Mouse (Mus musculus) liver, adult 2 months (tissue): ENCODE measurements around the gene Rubcnl. TPM values are rescaled to one million over a fixed set of nuclear protein-coding genes. Genes with fewer than 3 reads are reported as not detected.

ENCODE experiments used
- DNase-seq: peaks from one replicate; pipeline ENCODE4 v3.0.0-alpha.2; 2011; ENCODE audit warnings: low read depth, low spot score; ENCODE audit errors: extremely low read depth
- H3K27ac ChIP-seq: fragments of 200-500 bp; replicated peaks from 2 replicates; pipeline ENCODE4 v1.5.1; 2012; ENCODE audit warnings: low read depth, mild to moderate bottlenecking, control low read depth, inconsistent platforms, low read length; ENCODE audit not compliant: insufficient read depth
- H3K27me3 ChIP-seq: fragments of 200-500 bp; 2 replicates; pipeline ENCODE4 v1.6.1; 2012; ENCODE audit warnings: mild to moderate bottlenecking, moderate library complexity, low read length, inconsistent platforms; ENCODE audit not compliant: control insufficient read depth, insufficient read depth
- H3K36me3 ChIP-seq: fragments of 200-500 bp; 2 replicates; pipeline ENCODE4 v1.6.1; 2012; ENCODE audit warnings: low read length, inconsistent platforms; ENCODE audit not compliant: control insufficient read depth, insufficient read depth
- H3K4me1 ChIP-seq: fragments of 200-500 bp; 2 replicates; pipeline ENCODE4 v1.6.1; 2011; ENCODE audit warnings: low read length; ENCODE audit not compliant: control insufficient read depth, insufficient read depth
- H3K4me3 ChIP-seq: fragments of 200-500 bp; 2 replicates; pipeline ENCODE4 v1.5.1; 2011; ENCODE audit warnings: low read depth, mild to moderate bottlenecking, control low read depth, low read length, moderate library complexity; ENCODE audit not compliant: insufficient read depth
- H3K79me2 ChIP-seq: fragments of 200-500 bp; 2 replicates; pipeline ENCODE4 v1.6.1; 2012; ENCODE audit warnings: inconsistent platforms, mild to moderate bottlenecking, low read length, moderate library complexity; ENCODE audit not compliant: control insufficient read depth, insufficient read depth
- H3K9ac ChIP-seq: fragments of 200-500 bp; 2 replicates; pipeline ENCODE4 v1.6.1; 2012; ENCODE audit warnings: low read depth, mild to moderate bottlenecking, control low read depth, inconsistent platforms, low read length
- CTCF ChIP-seq: fragments of 200-500 bp; IDR thresholded peaks from 2 replicates; pipeline ENCODE4 v1.5.1; 2011; ENCODE audit warnings: low read depth, low read length, control low read depth
- POLR2A ChIP-seq: fragments of 200-500 bp; IDR thresholded peaks from 2 replicates; pipeline ENCODE4 v1.6.1; 2011; ENCODE audit warnings: low read length, control low read depth; ENCODE audit not compliant: insufficient read depth; ENCODE audit errors: extremely low read depth
- WGBS: fragments of 180-500 bp; shearing (Covaris S2); methylation state at CpG from one replicate; pipeline ENCODE4 v1.1.7; 2018; 5-methylcytosine and 5-hydroxymethylcytosine counted together
- polyA plus RNA-seq: library from polyadenylated mRNA; depleted of rRNA; stranded (reverse); fragments of >200 nt; gene quantifications from 2 replicates; pipeline ENCODE4 v1.2.3, GENCODE M21; 2012
- total RNA-seq: library from RNA; depleted of rRNA; stranded (reverse); fragments of >200 nt; gene quantifications from 2 replicates; pipeline ENCODE4 v1.2.3, GENCODE M21; 2014

The Rubcnl gene
- total and polyA plus RNA-seq, 2 experiments, result 0.21 to 1.1 TPM

DNA sequence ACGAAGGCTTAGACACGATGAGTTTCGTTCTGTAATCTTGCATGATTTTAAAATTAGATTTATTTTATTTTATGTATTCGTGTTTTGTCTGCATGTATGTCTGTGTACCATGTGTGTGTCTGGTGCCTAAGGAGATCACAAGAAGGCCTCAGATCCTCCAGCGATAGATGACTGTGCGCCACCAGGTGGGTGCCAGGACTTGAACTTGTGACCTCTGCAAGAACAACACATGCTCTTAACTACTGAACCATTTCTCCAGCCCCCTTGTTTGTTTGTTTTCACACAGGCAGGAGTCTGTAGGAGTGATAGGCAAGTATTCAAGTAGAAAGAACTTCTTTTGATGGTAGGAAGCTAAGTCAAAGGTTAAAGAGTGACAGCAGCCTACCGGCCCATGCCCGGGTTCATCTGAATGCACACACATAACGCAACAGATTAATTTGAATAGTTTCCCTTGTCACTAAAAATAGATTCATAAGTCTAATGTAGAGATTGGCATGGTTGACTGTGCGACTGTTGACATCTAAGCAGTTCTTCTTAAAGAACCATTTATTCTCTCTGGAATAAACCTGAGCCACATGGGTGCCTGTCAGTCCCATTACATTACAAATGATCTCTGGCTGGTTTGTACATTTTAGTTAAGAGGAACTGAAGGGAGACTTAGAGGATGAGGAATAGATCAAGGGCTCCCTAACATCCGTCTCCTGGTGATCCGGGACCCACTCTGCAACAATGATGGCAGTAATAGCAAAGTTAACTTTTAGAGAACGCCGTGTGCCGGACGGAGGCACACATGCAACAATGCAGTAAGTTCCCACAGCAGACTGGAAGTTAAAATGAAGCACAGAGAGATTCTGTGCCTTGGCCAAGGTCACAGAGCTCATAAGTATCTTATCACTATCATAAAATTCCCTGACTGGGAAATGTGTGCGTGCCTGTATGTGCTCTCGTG is 2.3 kb downstream of the Rubcnl start:
- H3K27ac ChIP-seq, result no peak overlapping the region
- 88% methylated on average over 18 of the region's 18 CpGs for WGBS
- no peak overlapping the region; the same call in 1 of the 2 replicates for H3K4me3 ChIP-seq
- no peaks in the 10 kb centered on the region for H3K4me1 ChIP-seq
- H3K79me2 ChIP-seq, result no peaks in the 10 kb centered on the region
- no peaks in the 10 kb centered on the region for H3K27me3 ChIP-seq
- TF ChIP-seq CTCF (no peak), POLR2A (no peak)
- no peaks in the 10 kb centered on the region for H3K36me3 ChIP-seq
- no peak for DNase-seq
- no peak overlapping the region for H3K9ac ChIP-seq

DNA sequence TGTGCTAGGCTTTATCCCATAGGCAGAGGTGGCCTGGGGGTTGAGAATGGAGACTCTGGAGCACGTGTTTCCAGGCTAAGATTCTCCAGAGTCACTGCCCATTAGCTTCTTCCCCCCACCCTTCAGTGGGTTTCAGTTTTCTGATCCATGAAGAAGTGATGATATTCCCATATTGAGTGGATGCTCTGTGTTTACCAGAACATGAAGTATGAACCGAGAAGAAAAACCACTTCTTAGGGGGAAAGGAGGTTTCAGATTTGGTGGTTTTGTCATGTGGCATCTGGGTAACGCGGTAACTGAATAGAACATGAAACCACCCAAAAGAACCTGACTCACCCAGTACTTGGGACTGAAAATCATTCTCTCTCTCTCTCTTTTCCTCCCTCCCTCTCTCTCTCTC is 3.0 kb downstream of the Rubcnl start:
- Histone ChIP-seq H3K4me3 (no peak overlapping the region), H3K36me3 (no peaks in the 10 kb centered on the region), H3K79me2 (no peaks in the 10 kb centered on the region), H3K27me3 (no peaks in the 10 kb centered on the region), H3K4me1 (no peaks in the 10 kb centered on the region), H3K9ac (no peak overlapping the region), H3K27ac (no peak overlapping the region)
- WGBS, result 78% methylated on average over 4 of the region's 4 CpGs
- no peak for TF ChIP-seq POLR2A
- no peak for TF ChIP-seq CTCF
- DNase-seq, result no peak

DNA sequence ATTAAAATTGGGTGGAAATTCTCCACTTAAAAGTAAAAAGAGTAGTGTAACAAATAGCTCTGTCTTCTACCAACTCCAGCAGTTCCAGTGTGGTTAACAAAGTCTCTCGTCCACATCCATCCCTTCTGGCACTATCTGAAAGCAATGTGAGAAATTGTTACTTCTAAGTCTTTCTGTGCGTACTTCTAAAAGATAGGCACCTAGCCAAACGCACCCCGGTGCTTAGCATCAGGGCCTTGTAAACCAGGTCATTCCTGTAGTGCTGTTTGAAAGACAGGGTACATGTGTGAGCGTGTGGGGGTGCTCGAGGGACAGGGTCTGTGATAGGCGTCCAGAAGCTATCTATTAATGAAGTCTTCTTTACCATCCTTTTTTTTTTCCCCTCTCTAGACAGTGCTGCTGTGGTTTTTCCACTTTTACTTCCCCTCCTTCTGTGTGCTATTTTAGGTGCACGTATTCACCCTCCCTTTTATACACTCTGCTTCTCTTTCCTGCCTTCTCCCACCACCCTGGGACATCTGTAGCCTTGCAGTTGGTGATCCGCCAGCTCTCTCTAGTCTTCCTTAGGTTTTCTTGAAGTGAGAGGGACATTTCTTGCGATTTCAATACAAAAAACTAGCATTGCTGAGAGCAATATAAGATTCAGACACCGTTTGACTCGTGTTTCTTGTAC is 4.9 kb downstream of the Rubcnl start:
- DNase-seq, result no peak
- WGBS, result 81% methylated on average over 12 of the region's 12 CpGs
- Histone ChIP-seq H3K4me3 (no peak overlapping the region), H3K9ac (no peak overlapping the region), H3K4me1 (no peaks in the 10 kb centered on the region), H3K79me2 (no peaks in the 10 kb centered on the region), H3K27ac (no peak overlapping the region), H3K36me3 (no peaks in the 10 kb centered on the region), H3K27me3 (no peaks in the 10 kb centered on the region)
- TF ChIP-seq POLR2A (no peak), CTCF (no peak)

DNA sequence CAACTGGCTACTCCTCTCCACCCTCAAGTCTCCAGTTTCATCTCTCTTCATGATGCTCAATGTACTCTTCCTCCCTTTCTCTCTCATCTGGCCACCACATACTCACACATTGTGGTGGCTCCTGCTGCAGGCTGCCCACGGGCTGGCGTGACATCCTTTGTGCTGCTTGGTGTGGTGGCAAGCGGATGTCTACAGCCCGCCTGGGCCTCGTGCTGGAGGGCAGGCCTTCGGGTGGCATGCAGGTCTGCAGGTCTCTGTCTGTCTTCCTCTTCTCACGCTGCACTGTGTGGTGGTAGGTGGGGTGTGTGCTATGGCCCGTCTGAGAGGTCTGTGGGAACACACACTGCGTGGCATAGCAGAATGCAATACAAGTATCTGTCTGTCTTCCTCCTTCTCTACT is 6.7 kb downstream of the Rubcnl start:
- 89% methylated on average over 9 of the region's 9 CpGs for WGBS
- TF ChIP-seq POLR2A (no peak), CTCF (no peak)
- H3K36me3 ChIP-seq, result no peaks in the 10 kb centered on the region
- no peaks in the 10 kb centered on the region for H3K4me1 ChIP-seq
- H3K4me3 ChIP-seq, result no peak overlapping the region
- H3K9ac ChIP-seq, result no peak overlapping the region
- DNase-seq, result no peak
- no peaks in the 10 kb centered on the region for H3K27me3 ChIP-seq
- no peak overlapping the region for H3K27ac ChIP-seq
- H3K79me2 ChIP-seq, result no peaks in the 10 kb centered on the region

DNA sequence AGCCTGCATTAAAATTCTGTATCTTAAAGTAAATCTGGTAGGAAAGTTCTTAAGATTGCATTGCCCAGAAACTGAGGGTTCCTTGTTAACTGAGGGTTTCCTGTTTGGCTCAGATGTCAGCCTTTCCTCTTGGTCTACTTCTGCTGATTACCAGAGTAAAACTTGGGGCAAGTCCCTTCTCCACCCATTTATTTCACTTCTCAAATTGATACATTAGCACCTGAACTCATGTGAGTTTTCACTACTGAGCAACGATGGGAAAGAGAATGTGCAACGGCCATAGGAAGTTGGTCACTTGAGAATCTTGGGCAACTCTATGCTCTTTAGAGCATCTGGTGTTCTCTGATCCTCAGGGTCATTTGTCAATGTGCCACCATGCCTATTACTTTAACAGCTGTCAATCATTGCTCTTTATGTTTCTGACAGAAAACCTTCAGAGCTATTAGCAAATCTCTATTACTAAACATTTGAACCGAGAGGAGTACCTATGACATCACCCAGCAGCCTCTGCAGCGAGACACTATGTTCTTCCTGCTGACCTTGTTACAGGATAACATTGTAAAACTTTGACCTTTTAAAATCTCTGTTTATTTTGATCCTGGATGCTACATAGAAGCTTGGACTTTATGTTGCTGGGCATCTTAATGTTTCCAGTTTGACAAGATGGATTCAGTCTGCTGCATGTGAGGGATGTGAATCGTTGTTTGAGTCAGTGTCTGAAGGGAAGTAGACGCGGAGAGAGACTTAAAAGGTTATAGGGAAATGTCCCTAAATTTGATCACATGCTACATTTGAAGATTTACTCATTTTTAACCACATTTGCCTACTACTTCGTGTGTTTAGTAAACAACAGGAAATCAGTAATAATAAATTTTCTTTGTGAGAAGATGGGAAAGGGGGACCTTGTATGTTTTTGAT is 9.2 kb downstream of the Rubcnl start:
- 58% methylated on average over 8 of the region's 8 CpGs for WGBS

More for the DNA sequence above, 9.2 kb downstream of the Rubcnl start:
- Histone ChIP-seq H3K4me1 (no peaks in the 10 kb centered on the region), H3K27ac (no peak overlapping the region; the same call in 1 of the 2 replicates), H3K79me2 (no peaks in the 10 kb centered on the region), H3K4me3 (no peak overlapping the region), H3K27me3 (no peaks in the 10 kb centered on the region), H3K9ac (no peak overlapping the region), H3K36me3 (no peaks in the 10 kb centered on the region)
- no peak for DNase-seq
- no peak for TF ChIP-seq POLR2A
- no peak for TF ChIP-seq CTCF
